Mouse (Mus musculus) lung, adult 18-20 months (tissue): Measurements from ENCODE around the gene Ttll13.

ENCODE experiments used
- DNase-seq, 2 experiments: peaks; one replicate each; pipeline ENCODE4 v3.0.0; 2022; ENCODE audit warnings: mixed read lengths in 2 of 2

Ttll13 gene

DNA sequence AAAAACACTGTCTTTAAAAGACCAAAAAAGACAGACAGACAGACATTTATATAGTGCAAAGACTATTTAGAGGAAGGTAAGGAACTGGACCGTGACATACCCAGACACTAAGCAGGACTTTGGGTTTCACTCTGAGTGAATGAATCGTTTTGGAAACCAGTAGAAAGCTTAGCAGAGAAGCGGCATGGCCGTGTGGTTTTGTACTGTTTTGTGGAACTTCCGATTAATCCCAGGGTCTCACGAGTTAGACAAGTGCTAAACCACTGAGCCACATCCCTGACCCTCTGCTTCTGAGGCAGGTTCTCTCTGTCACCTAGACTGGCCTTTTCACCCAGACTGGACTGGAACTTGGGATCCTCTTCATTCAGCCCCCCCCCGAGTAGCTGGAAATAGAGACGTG, 31.7 kb upstream of the Ttll13 start:
- no peak for DNase-seq

DNA sequence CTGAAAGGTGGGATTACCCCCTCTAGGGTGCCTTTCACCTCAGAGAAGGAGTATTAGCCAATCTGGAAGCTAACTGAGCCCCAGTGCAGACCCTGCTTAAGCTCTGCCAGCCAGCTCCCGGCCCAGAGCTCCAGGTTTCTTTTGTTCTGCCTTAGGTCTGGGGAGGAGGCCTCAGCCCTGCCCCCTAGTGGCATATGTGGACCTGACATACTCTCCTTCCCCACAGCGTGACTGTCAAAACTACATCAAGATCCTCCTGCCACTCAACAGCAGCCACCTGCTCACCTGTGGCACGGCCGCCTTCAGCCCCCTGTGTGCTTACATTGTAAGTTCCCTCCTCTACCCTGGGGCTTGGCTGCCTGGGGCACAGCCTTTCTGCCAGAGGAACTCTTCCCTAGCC, 30.8 kb upstream of the Ttll13 start:
- peak; percentile 75 to 79 for DNase-seq

- DNase-seq, result peak; percentile 48 to 51
Observed at GRCm38 (mm10) chr7:80216566-80216965, 29.6 kb upstream of the Ttll13 start.

GRCm38 (mm10) chr7:80218666-80219065, 27.5 kb upstream of the Ttll13 start:
- DNase-seq, result no peak

GRCm38 (mm10) chr7:80220237-80220797, 25.9 kb upstream of the Ttll13 start:
- no peak for DNase-seq

GRCm38 (mm10) chr7:80221179-80221750, 24.9 kb upstream of the Ttll13 start:
- no peak for DNase-seq

DNA sequence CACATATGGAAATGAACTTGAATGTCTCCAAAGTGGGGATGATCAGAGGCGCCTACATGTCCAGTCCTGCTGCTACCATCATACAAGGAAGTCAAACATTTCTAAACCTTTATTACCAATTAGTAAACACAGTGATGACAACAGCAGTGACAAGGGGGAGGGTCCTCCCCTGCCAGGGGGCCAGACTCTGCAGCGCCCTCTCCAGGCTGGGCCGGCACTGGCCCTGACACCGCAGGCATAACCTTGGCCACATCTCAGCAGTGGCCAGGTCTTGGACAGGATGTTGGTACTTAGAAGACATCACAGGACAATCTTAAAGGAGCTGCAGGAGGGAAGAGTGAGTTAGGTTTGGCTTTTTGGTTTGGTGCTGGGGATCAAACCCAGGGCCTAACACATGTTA, 19.1 kb upstream of the Ttll13 start:
- DNase-seq, result no peak

DNA sequence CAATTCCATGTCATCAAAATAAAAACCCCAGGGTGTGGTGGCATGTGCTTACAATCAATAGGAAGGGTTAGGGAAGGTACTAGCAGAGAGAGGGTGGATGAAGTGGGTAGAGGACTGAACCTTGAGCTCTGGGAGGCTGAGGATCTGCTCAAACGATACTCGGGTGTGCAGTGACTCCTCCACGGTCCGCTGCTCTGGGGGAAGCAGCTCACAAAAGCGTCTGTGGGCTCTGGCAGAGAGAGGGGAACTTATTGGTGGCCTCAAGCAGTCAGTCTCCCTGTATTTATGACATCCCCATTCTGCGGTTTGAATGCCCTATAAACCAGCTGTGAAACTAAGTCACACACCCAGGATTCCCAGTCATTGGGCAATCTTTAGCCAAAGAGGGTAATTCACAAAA, 16.0 kb upstream of the Ttll13 start:
- no peak for DNase-seq

DNA sequence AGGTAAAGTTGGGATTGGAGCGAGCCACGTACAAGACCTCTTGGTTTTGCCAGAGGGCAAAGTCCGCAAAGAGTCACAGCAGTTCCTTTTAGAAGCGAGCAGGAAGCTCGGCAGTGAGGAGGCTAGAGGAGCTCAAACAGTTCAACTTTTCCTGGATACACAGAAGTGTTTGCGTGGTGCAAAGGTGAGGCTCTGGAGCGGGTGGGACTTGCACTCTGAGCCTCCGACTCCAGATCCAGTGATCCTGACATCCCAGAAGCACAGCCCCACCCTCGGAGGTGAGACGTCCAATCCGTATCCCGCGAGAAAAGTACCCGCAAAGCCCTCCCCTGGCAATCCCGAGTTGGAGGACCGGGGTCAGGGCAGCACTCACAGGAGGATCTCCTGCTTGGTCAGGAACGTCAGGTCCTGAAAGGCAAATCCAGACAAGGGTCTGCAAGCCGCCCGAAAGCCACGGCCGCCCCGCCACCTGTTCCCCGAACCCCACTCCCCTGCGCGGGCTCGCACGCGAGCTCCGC, 14.1 kb upstream of the Ttll13 start:
- peak in 1 of 2 experiments; percentile 73 for DNase-seq

DNA sequence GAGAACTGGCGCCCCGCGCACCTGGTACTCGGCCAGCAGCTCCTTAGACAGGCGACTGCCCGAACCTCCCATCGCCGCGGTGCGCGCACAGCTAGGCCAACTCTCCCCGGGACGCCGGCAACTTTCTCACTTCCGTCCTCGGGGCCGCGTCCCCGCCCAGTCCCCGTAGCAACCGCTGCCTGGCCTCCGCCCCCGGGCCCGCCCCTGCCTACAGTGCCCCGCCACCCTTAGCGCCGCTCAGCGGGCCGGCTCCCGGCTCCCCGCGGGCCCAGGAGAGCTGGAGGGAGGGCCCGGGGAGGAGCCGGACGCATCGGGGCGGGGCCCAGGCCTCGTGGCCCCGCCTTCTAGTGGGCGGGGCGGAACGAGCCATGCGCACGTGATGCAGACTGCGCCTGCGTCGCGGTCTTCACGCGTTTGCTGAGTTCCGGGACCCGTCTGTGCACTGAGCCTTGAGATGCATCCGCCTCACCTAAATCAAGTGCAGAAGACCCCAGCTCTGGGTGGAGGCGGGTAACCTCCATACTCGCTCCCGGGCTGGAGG, 13.6 kb upstream of the Ttll13 start, which contains the start of the genes Cib1 and Gdpgp1:
Gene Cib1 (minus strand): TSS at position 325 of the 541 bp plus-strand sequence.
Gene Gdpgp1 (plus strand): TSS at position 377 of the 541 bp plus-strand sequence.
- peak; percentile 97 to 98 for DNase-seq

DNA sequence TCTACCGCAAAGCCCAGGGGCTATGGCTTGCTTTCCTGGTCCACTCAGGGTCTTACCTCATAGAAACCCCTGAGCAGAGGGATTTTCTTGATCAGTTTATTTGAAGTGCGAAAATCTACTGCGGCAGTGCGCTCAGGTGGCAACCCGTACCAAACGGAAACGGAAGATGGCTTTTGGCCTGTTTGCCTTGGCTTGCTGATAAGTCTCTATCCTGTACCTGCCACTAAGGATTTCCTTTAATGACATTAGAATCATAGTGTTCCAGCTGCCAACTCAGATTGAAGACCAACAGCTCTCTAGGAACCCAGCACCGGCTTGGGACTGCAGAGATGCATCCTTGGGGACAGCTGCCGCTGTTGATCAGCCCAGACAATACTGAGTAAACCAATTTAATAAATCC, 12.4 kb upstream of the Ttll13 start:
- no peak for DNase-seq

DNA sequence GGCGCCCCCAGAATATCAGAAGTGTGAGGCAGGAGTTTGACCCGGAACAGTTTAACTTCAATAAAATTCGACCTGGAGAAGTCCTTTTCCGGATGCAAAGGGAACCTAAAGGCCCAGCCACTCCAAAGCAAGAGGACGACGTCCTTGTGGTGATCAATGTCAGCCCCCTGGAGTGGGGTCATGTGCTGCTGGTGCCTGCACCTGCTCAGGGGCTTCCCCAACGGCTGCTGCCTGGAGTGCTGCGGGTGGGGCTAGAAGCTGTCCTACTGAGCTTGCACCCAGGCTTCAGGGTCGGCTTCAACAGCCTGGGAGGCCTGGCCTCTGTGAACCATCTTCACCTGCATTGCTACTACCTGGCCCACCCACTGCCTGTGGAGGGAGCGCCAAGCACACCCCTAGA, 7.6 kb upstream of the Ttll13 start:
- DNase-seq, result no peak

- DNase-seq, result no peak
Observed at GRCm38 (mm10) chr7:80241661-80242060, 4.5 kb upstream of the Ttll13 start.

GRCm38 (mm10) chr7:80244851-80245250, 1.3 kb upstream of the Ttll13 start:
- DNase-seq, result no peak

DNA sequence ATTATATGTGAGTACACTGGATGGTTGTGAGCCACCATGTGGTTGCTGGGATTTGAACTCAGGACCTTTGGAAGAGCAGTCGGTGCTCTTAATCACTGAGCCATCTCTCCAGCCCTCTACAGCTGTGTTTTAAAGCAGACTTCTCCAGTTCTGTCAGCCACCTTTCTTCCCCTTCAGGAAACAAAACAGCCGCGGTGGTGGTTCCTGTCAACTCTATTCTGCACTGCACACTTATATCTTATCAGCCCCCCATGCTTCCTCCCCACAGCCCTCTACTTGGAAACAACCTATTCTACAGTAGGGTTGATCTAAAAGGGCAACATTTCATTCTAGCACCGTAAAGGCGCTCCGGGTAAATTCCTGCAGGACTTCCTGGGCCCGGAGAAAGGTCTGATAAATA, 683 bp downstream of the Ttll13 start:
- DNase-seq, result no peak

- no peak for DNase-seq
Observed at GRCm38 (mm10) chr7:80252437-80252836, 6.3 kb downstream of the Ttll13 start.

DNA sequence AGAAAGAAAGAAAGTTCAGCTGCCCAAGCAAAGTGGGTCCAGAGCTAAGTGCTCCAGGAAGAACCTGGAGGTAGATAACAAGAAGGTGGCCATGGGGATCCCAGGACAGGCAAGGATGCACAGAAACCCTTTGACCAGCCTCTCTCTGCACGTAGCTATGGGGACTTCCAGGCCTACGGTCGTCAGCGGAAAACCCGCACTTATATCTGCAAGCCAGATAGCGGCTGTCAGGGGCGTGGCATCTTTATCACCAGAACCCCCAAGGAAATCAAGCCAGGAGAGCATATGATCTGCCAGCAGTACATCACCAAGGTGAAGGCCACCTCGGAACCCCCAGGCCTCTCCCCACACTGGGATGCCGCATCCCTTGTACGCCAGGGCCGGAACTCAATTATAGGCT, 6.7 kb downstream of the Ttll13 start:
- DNase-seq, result no peak

GRCm38 (mm10) chr7:80255981-80256380, 9.8 kb downstream of the Ttll13 start:
- DNase-seq, result no peak

DNA sequence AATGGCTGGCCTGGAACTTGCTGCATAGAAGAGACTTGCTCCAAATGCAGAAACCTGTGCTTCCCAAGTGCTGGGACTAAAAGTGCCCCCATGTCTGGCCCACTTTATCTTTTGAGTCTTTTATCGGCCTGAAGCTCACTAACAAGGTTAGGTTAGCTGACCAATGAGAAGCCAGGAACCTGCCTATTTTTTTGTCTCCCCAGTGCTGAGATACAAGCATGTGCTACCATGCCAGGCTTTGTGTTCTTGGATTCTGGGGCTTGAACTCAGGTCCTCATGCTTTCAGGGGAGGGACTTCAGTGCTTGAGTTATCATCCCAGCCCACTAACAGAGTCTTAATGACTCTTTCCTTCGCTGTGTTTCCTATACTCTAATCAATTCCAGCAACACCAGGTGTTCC, 11.5 kb downstream of the Ttll13 start:
- no peak for DNase-seq

- peak; percentile 87 to 93 for DNase-seq
Observed at GRCm38 (mm10) chr7:80260625-80261371, 14.6 kb downstream of the Ttll13 start, which contains the start of gene Ngrn. Gene Ngrn, plus strand, starts transcription at chr7:80261215.

DNA sequence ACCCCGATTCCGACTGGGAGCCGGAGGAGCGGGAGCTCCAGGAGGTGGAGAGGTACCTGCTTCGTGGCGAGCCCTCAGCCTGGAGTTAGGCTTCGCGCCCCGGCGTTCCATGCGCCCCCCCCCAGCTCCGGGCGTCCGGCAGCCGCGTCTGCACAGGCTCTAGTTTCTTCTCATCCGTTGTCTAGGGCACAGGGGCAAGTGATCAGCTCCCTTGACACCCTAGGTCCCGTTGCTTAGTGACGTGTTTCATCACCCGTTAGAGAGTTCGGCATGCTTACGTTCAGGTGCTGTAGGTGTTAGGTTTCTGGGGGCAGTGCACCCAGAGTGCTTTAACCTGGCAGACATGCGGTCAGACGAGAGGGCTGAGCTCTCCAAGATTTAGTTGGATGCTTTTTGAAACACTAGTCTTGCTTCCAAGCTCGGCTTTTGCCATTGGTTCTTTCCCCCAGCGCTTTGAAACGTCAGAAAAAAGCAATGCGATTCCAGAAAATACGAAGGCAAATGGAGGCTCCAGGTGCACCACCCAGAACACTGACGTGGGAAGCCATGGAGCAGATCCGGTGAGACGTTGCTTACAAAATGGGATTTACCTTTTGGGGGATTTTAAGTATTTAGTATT, 15.3 kb downstream of the Ttll13 start:
- DNase-seq, result peak in 1 of 2 experiments; percentile 43

DNA sequence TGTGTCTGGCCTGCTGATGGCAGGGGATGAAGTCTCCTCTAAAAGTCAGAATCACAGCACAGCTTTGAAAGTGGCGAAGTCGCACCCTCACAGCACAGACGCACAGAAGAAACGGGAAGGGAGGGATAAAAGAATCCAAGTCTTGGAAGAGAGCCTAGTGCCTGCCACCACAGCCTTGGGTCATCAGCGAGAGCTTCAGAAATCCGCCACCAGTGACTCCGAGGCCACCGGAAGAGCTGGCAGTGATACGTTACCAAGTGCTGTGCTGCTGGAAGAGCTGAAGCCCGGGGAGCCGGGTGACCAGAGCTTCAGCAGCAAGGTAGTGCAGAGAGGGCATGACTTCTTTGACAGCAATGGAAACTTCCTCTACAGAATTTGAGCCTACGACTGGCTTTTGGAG, 18.4 kb downstream of the Ttll13 start:
- DNase-seq, result no peak

DNA sequence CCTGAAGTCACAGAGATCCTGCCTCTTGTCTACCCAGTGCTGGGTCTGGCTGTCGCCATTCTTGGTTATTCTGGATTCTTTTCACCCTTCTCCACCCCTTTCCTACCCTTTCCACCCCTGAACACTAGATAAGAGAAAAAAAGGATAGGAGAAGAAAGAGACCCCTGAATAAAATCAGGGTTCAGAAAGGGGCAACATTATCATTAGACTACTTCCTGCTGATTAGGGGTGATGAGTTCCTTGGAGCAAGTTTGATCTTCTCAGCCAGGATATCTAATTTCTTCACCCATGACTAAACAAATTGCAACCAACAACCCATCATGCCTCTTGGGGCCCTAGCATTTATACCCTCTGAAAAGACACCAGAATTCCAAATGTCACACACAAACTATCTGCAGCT, 21.6 kb downstream of the Ttll13 start:
- no peak for DNase-seq
